ENCODE assay signal across 19 mouse cellular contexts in genomic region chr17:32752813-32753360, GRCm38 (mm10). TPM values are rescaled to one million over a fixed set of nuclear protein-coding genes. Genes with fewer than 3 reads are reported as not detected.
A peak's percentile ranks its signal among the peaks of the same experiment; 100 is the strongest.
DNase-seq lines count a peak whose midpoint lies in the region; ATAC-seq lines count a peak whose summit lies in the region.
"Had no signal": no experiment of that assay in that cellular context is flagged by ENCODE, and none has a peak within 500 bp of the region (broad histone marks: within the 10 kb centered on the region; RNA-seq: fewer than 3 reads in every experiment).

No protein-coding gene starts in this region.

- H3K36me3 ChIP-seq in liver, embryonic 11.5 days (ENCODE audit: control insufficient read depth, insufficient read depth, low read length): no peaks in the 10 kb centered on the region
- H3K36me3 ChIP-seq in liver, embryonic 15.5 days (replicated peaks): no peaks in the 10 kb centered on the region
- H3K36me3 ChIP-seq: embryonic facial prominence, embryonic 15.5 days; forebrain, embryonic 10.5 days; heart, embryonic 12.5 days; hindbrain, embryonic 15.5 days had no signal

- H3K4me1 ChIP-seq in liver, embryonic 11.5 days (replicated peaks; ENCODE audit: control insufficient read depth, insufficient read depth, low read length): no peaks in the 10 kb centered on the region
- H3K4me1 ChIP-seq in liver, embryonic 15.5 days (replicated peaks): no peaks in the 10 kb centered on the region
- H3K4me1 ChIP-seq: embryonic facial prominence, embryonic 15.5 days; heart, embryonic 12.5 days had no signal

- no peak overlapping the region for H3K4me3 ChIP-seq in liver, embryonic 11.5 days (ENCODE audit: low read depth, low read length)
- H3K4me3 ChIP-seq in liver, embryonic 15.5 days (replicated peaks): no peak overlapping the region
- H3K4me3 ChIP-seq: embryonic facial prominence, embryonic 15.5 days; erythroblast, embryonic 14.5 days; heart, embryonic 12.5 days; hindbrain, embryonic 15.5 days had no signal

- H3K27me3 ChIP-seq in liver, embryonic 11.5 days (replicated peaks; ENCODE audit: control insufficient read depth, insufficient read depth, low read length): no peaks in the 10 kb centered on the region
- H3K27me3 ChIP-seq in liver, embryonic 15.5 days: no peaks in the 10 kb centered on the region
- H3K27me3 ChIP-seq: embryonic facial prominence, embryonic 15.5 days; heart, embryonic 12.5 days; hindbrain, embryonic 15.5 days had no signal

- 54% methylated on average over 6 of the region's 6 CpGs for WGBS in liver, embryonic 11.5 days
- WGBS in liver, embryonic 15.5 days (ENCODE audit: insufficient replicate concordance): 37% methylated on average over 6 of the region's 6 CpGs

- H3K27ac ChIP-seq in liver, embryonic 11.5 days (ENCODE audit: low read depth, low read length): no peak overlapping the region
- no peak overlapping the region for H3K27ac ChIP-seq in liver, embryonic 15.5 days (replicated peaks)
- H3K27ac ChIP-seq: embryonic facial prominence, embryonic 15.5 days; forebrain, embryonic 10.5 days; hindbrain, embryonic 15.5 days had no signal

- ATAC-seq in liver, embryonic 11.5 days (replicated peaks; ENCODE audit: low FRiP score): peak; percentile 36
- ATAC-seq in liver, embryonic 15.5 days (ENCODE audit: insufficient read depth): peak; percentile 18; the same call in 1 of the 2 replicates
- ATAC-seq: activated CD4-positive, CD25-positive, alpha-beta regulatory T cell, adult 4 months; forebrain, embryonic 14.5 days; intestine, embryonic 16.5 days had no signal

- no peaks in the 10 kb centered on the region for H3K9me3 ChIP-seq in liver, embryonic 11.5 days (ENCODE audit: control insufficient read depth, low read length)
- H3K9me3 ChIP-seq in liver, embryonic 15.5 days (replicated peaks): no peaks in the 10 kb centered on the region
- H3K9me3 ChIP-seq: embryonic facial prominence, embryonic 15.5 days; forebrain, embryonic 10.5 days; heart, embryonic 12.5 days; hindbrain, embryonic 15.5 days had no signal

- H3K4me2 ChIP-seq in liver, embryonic 11.5 days: no peak overlapping the region
- H3K4me2 ChIP-seq in liver, embryonic 15.5 days: no peak overlapping the region
- H3K4me2 ChIP-seq: embryonic facial prominence, embryonic 15.5 days had no signal

- no peak for DNase-seq in liver, embryonic 11.5 days (ENCODE audit: low spot score)
- DNase-seq in liver: no peak
- DNase-seq in MEL-GATA-1-ER (ENCODE audit: extremely low read depth, low read depth): peak; percentile 10
- no peak for DNase-seq in cerebellum, postnatal 14 days
- DNase-seq in cerebellum, postnatal 25 days: no peak
- no peak for DNase-seq in adrenal gland, adult 2 months
- DNase-seq: cerebellum, adult 11 months; cerebellum, adult 8-10 months; gastrocnemius, postnatal 36 days; heart, postnatal 36 days had no signal

- no peak overlapping the region for H3K9ac ChIP-seq in liver, embryonic 11.5 days (ENCODE audit: low read depth, low read length)
- no peak overlapping the region for H3K9ac ChIP-seq in liver, embryonic 15.5 days
- H3K9ac ChIP-seq: embryonic facial prominence, embryonic 15.5 days; heart, embryonic 12.5 days; hindbrain, embryonic 15.5 days had no signal

RNA-seq across cellular contexts. Expression of gene Zfp871, which starts 35.2 kb away (rescaled TPM):
- 24.7 and 25.3 TPM in 2 replicates for polyA plus RNA-seq in liver, embryonic 11.5 days (2014; fragmentation: Nextera tagmentation; extraction: Ambion mirVana)
- 8.4 and 9.8 TPM in 2 replicates for polyA plus RNA-seq in liver, embryonic 15.5 days (2015; fragmentation: Nextera tagmentation; extraction: Ambion mirVana)
- total RNA-seq in adrenal gland, adult 2 months (2021): 10 to 100 TPM; 41.3 to 45.9 TPM
- 3.8 and 4.8 TPM in 2 replicates for polyA plus RNA-seq in adrenal gland, adult 2 months (2012; rRNA removed)

RNA-seq across cellular contexts. Expression of gene Zfp811, which starts 56.8 kb away (rescaled TPM):
- 1.3 and 1.6 TPM in 2 replicates for polyA plus RNA-seq in liver, embryonic 11.5 days (2014; fragmentation: Nextera tagmentation; extraction: Ambion mirVana)
- 0.06 and 0.15 TPM in 2 replicates for polyA plus RNA-seq in liver, embryonic 15.5 days (2015; fragmentation: Nextera tagmentation; extraction: Ambion mirVana)
- under 1 TPM; 0.43 to 0.69 TPM for total RNA-seq in adrenal gland, adult 2 months (2021)
- 0.02 TPM in 1 of 2 replicates, not detected in the other for polyA plus RNA-seq in adrenal gland, adult 2 months (2012; rRNA removed)
- polyA plus RNA-seq: erythroblast, embryonic 14.5 days had no signal
